Mouse (Mus musculus) frontal cortex, postnatal 25 days (tissue): Measurements from ENCODE around the gene Ankrd12.
"Not testable (repeated sequence)": the region's sequence is repeated elsewhere in the genome, so short reads cannot be mapped to it uniquely, and the experiment has no call there.

ENCODE experiments used
- DNase-seq, 2 experiments: peaks; one replicate each; pipeline ENCODE4 v3.0.0; 2022; ENCODE audit warnings: low spot score in 2 of 2

The Ankrd12 gene

DNA sequence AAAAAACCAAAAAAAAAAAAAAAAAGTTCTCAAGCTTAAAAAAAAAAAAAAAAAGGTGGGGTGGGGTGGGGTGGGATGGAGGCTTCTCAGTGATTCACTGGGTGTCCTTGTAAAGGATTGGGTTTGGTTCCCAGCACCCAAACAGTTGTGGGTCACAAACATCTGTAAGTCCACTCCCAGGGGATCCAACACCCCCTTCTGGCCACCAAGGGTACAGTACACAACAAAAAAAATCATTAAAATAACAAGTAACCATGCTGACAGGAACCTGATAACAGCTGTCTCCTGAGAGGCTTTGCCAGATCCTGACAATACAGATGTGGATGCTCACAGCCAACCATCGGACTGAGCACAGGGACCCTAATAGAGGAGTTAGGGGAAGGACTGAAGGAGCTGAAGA is 7.6 kb upstream of the Ankrd12 start:
- no peak for DNase-seq

DNA sequence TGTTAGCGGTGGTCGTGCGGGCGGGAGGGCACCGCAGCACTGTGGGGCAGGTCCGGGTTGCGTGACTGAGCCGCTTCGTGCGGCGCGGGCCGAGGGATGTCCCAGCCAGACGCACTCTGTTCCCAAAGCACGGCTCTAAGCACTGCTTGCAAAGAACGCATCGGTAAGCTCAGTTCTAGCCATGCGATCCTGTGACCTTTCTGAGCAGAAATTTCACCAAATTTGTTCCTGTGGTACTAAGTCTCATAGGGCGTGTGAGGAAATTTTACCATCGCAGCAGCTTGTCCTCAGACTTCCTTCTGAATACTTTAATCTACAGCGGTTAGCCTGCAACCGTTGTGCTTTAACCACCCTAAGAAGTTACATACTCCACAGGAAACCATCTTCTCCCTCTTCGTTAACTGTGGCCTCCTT is 555 bp upstream of the Ankrd12 start:
- DNase-seq = no peak

DNA sequence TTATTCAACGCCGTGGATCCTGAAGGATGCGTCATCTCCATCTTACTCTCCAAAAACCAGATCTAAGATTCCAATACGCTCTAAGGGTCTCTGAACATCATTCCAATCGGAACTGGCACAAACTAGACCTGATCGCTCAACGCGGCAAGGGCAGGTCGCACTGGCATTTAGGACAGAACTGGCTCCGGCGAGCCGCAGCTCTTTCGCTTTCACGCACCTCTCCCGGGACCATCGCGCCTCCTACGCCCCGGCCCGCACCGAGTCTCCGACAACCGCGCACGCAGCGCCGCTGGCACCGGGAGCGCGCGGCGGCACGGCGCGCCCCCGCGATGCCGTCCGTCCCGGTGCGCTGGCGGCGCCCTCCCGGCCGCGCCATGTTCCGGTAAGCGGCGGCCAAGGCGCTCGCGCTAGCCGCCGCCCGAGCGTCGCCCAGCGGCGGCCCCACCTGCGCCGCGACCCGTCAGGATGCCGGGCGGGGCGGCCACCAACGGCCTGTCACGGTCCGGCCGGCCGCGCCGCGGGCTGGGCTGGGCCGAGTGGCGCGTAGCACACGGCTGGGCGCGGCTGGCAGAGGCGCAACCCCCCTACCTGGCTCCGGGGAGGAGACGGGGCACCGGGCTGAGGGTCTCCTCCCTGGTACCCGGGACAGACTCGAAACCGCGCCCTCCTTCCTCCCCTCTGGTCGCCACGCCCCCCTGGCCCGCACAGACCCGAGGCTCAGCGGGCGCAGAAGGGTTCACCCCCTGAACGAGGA is 538 bp downstream of the Ankrd12 start:
- DNase-seq = peak; percentile 29 to 34

DNA sequence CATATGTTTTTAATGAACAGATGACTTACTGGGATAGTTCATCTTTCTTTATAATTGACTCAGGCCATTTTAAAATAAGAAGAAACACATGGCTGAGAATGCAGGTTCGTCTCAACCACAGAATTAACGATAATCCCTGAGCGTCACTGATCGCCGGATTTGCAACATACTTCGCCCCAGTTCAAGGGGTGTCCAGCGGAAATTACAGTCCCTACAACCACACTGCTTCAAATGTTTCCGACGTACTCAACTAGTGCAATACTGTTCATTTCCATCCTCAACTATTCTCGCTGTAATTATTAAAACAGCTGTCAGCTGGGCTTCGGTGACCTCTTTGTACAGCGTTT is 1.1 kb downstream of the Ankrd12 start:
- no peak for DNase-seq

DNA sequence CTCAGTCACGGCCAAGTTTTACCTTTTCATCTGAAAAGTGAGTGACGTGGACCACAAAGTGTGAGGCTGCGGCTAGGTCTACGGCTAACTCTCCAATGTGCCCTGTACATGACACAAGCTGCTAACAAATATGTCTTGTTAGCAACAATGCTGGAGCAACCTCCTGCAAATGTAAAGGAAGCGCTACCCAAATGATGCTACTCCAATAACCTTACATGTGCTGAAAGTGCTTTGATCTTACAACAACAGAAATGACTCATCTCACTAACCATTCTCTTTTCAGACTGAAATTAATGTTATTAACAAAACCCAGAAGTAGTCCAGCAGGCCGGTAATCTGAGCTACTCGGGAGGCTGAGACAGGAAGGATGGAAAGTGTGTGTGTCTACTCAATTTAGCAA is 2.9 kb downstream of the Ankrd12 start:
- DNase-seq = no peak

GRCm38 (mm10) chr17:66069036-66069435 is 7.9 kb downstream of the Ankrd12 start:
- DNase-seq = not testable (repeated sequence)

- no peak for DNase-seq
These were observed 11.8 kb downstream of the Ankrd12 start for GRCm38 (mm10) chr17:66065115-66065514.

DNA sequence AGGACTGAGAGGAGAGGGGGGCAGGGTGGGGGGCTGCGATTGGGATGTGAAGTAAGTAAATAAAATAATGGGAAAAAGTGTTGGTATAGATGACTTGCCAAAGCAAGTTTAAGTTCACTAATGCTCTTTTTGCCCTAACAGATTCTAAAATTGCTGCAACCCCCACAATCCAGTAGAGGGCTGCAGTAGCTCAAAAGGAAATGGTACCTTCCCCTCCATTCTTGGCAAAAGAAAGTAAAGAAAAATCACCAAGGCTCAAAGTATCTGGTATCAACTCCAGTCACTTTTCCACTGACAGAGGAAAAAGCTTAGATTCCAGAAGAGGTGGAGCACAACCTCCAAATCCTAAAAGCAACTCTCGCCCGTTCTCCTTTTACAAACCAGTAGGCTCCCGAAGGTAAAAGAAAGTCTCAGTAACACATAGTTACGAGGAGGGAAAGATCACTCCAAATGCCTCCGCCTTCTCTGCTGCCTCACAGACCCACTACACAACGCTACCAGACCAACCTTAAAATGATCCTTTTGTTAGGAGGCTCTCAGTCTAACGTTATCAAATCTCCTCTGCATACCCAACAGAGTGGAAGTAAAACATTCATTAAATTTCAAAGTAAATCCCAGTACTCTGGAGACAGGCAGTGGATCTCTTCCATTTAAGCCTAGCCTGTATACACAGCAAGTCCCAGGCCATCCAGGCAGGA is 15.5 kb downstream of the Ankrd12 start:
- no peak for DNase-seq

GRCm38 (mm10) chr17:66058160-66058559 is 18.7 kb downstream of the Ankrd12 start:
- DNase-seq = no peak

DNA sequence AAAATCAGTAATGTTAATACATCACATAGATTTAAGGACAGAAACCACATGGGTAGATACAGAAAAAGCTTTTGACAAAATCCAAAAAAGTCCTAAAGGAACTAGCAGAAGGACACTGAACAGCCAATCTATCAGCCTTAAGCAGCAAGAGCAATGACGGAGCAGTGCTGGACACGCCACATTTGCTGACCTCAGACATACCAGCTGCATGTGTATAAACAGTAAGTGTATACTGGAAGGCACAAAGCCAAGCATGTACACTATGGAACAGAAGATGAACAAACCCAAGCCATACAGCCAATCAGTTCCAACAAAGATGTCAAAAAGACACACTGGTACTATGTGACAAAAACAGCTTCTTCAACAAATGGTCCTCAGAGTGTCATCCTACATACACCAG is 19.7 kb downstream of the Ankrd12 start:
- no peak for DNase-seq

DNA sequence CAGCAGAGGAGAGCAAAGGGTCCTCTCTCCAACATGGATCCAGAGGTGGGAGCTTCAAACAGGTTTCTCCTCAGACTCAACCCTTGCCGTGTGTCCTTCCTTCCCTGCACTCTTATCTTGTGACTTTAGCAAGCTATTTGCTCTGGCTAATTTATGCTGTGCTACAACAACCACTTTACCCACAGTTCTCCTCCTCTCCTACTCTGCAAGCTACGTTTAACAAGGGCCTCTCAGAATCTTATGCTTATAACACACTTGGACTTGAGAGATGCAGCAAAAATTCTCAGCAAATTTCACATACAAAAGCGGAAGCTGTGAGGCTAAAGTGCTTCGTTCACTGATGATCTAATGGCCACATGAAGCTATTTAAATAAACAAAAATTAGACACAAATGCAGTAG is 23.5 kb downstream of the Ankrd12 start:
- no peak for DNase-seq

DNA sequence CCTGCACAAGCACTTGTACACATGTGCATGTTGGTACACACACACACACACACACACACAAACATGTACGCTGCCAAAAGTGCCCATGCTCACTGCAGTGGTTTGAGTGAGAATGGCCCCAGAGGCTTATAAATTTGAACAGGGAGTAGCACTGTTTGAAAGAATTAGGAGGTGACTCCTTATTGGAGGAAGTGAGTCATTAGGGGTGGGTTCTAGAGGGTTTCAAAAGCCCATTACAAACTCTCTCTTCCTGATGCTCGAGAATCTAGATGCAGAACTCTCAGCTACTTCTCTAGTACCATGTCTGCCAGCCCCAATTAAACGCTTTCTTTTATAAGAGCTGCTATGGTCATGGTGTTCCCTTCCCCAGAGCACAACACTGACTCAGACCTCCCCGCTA is 28.1 kb downstream of the Ankrd12 start:
- no peak for DNase-seq

GRCm38 (mm10) chr17:66048199-66048598 is 28.7 kb downstream of the Ankrd12 start:
- no peak for DNase-seq

DNA sequence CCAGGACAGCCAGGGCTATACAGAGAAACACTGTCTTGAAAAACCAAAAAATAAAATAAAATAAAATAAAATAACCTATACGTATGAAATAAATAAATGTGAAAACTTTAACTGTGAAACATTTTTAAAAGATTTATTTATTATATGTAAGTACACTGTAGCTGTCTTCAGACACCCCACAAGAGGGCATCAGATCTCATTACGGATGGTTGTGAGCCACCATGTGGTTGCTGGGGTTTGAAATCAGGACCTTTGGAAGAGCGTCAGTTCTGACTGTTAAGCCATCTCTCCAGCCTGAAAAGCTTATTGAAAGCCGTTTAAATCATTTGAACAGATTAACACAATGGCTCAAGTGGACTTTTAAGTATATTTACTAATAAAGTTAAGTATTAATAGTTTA is 33.2 kb downstream of the Ankrd12 start:
- DNase-seq = not testable (repeated sequence)

GRCm38 (mm10) chr17:66041020-66041419 is 35.9 kb downstream of the Ankrd12 start:
- no peak for DNase-seq

DNA sequence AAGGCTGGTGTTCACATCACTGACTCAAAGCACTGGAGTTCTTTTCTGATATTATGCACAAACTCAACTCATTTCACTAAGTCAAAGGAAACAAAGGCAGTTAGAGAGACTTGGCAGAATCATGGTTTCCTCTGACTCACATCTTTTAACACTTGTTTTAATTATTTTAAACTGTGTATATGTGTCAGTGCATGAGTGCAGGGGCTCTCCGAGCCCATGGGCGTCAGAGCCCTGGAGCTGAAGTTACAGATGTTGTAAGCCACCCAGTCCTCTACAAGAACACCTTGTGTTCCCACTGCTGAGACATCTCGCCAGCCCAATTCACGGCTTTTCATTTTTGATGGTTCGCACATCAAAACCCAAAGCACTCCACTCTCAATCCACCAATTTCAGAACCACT is 43.6 kb downstream of the Ankrd12 start:
- DNase-seq = no peak

DNA sequence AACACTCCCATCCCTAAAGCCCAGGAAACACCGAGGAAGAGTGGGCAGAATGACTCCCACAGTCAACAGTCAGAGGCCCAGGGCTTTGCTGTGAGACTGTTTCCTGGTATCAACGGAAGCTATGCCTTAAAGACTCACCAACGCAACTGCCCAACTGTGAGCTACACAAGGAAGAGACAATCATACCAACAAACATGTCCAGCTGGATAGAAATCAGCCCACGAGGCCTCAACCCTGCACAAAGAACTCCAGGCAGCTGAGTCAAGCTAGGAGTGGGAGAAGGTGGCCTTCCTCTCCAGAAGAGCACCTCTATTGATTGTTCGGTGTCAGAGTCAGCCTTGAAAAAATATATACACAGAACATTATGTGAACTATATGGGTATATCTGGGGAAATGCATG is 44.9 kb downstream of the Ankrd12 start:
- DNase-seq = no peak

DNA sequence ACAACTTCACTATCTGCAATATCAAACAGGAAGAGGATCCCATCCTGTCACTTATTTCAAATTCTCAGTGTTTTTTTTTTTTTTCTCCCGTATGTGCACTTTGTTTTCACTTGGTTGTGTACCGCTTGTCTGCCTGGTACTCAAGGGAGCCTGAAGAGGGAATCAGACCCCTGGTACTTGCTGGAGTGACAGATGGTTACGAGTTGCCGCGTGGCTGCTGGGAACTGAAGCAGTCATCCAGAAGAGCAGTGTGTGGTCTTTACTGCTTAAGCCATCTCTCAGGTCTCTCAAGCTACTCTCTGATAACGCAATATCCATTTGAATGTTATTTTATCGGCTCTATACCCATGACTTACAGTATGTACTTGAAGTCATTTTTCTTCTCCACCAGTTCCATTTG is 52.7 kb downstream of the Ankrd12 start:
- no peak for DNase-seq

DNA sequence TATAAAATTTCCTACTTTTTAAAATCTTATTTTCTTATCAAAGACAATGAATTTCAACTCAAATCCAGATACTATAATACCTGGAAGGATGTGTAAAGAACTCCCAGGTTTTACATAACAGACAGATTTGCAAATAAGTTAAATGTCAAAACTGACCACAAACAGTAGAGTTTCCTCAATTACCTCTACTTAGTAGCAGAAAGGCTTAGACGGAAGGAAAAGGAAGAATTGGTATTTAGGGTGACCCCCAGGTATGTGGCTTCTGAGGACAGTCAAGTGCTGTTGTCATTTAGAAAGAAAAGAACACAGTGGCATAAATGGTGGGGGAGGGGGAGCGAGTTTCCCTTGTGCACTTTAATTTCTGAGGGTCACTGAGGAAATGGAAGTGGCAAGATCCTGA is 65.1 kb downstream of the Ankrd12 start:
- DNase-seq = no peak

- DNase-seq = no peak
These were observed 69.0 kb downstream of the Ankrd12 start for GRCm38 (mm10) chr17:66007892-66008291.

- no peak for DNase-seq
These were observed 69.4 kb downstream of the Ankrd12 start for GRCm38 (mm10) chr17:66007473-66007872.

DNA sequence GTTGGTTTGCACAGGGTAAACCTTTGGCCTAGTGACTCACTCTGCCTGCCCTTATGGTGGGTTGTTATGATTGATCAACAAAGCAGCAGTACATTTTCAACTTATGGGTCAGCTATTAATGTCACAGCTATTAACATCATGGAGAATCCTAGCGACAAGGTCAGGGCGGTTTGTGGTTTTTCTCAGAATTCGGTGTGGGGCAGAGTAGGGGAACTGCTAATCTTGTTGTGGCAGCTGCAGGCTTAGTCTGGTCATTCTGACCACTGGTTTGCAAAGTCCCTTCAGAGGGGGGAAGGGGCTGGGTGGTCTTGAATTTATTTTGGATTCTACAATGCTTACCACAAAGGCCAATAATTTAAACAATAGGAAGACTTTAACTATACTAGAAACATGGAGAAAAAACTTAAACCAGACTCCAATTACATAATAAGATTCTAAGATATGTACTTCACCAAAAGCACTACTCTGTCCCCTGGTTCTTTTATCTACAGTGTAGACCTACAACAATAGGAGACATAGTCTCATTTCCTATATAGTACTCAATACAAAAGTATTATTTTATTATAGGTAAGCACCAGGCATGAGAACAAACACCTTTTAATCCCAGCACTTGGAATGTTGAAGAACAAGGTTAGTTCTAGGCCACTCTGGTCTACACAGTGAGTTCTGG is 88.6 kb downstream of the Ankrd12 start:
- no peak for DNase-seq

GRCm38 (mm10) chr17:65976720-65977119 is 100.2 kb downstream of the Ankrd12 start:
- not testable (repeated sequence) for DNase-seq
